Mouse (Mus musculus) MEL (cell line): ENCODE measurements around the gene Cyp2d10. TPM values are rescaled to one million over a fixed set of nuclear protein-coding genes. Genes with fewer than 3 reads are reported as not detected.

Experiments
- DNase-seq: peaks from one replicate; pipeline ENCODE4 v3.0.0; 2011; ENCODE audit warnings: low read depth, low spot score
- H3K27ac ChIP-seq: 2 replicates; pipeline ENCODE4 v1.5.1; 2012; ENCODE audit warnings: low read depth, mild to moderate bottlenecking, control low read depth, low read length, moderate library complexity; ENCODE audit not compliant: control insufficient read depth
- H3K27me3 ChIP-seq, 2 experiments: fragments of 150-350 bp in 1 of 2; sonication (generic) in 1 of 2; 2 replicates each; pipeline ENCODE4 v1.6.1; 2012; ENCODE audit warnings: low read length in 2 of 2, mild to moderate bottlenecking in 2 of 2, improper control_type of control experiment in 1 of 2, moderate library complexity in 1 of 2; ENCODE audit not compliant: insufficient read depth in 2 of 2, control insufficient read depth in 1 of 2
- H3K36me3 ChIP-seq, 2 experiments: 2 replicates each; pipeline ENCODE4 v1.6.1; 2012 to 2014; ENCODE audit warnings: low read length in 2 of 2, improper control_type of control experiment in 1 of 2, inconsistent platforms in 1 of 2, mild to moderate bottlenecking in 1 of 2; ENCODE audit not compliant: insufficient read depth in 2 of 2, control insufficient read depth in 1 of 2
- H3K4me1 ChIP-seq, 2 experiments: fragments of 150-350 bp in 1 of 2; sonication (generic) in 1 of 2; 2 replicates each; pipeline ENCODE4 v1.6.1; 2012; ENCODE audit warnings: low read length in 2 of 2, improper control_type of control experiment in 1 of 2, mild to moderate bottlenecking in 1 of 2; ENCODE audit not compliant: insufficient read depth in 2 of 2, control insufficient read depth in 1 of 2
- H3K4me3 ChIP-seq, 2 experiments: fragments of 150-350 bp in 1 of 2; sonication (generic) in 1 of 2; 2 replicates each; pipeline ENCODE4 v1.5.1; 2012; ENCODE audit warnings: low read depth in 2 of 2, low read length in 2 of 2, mild to moderate bottlenecking in 2 of 2, moderate library complexity in 2 of 2, control low read depth in 1 of 2, improper control_type of control experiment in 1 of 2; ENCODE audit not compliant: control insufficient read depth in 1 of 2, insufficient read depth in 1 of 2
- H3K79me2 ChIP-seq: 2 replicates; pipeline ENCODE4 v1.6.1; 2012; ENCODE audit warnings: mild to moderate bottlenecking, low read length, moderate library complexity; ENCODE audit not compliant: control insufficient read depth, poor library complexity, insufficient read depth
- H3K9ac ChIP-seq: 2 replicates; pipeline ENCODE4 v1.6.1; 2012; ENCODE audit warnings: low read depth, mild to moderate bottlenecking, control low read depth, low read length, moderate library complexity; ENCODE audit not compliant: control insufficient read depth, poor library complexity, severe bottlenecking
- H3K9me3 ChIP-seq: fragments of 150-350 bp; sonication (generic); replicated peaks from 2 replicates; pipeline ENCODE4 v1.6.1; 2012; ENCODE audit warnings: mild to moderate bottlenecking, low read length, improper control_type of control experiment, moderate library complexity; ENCODE audit not compliant: insufficient read depth
- CHD1 ChIP-seq: IDR thresholded peaks from 2 replicates; pipeline ENCODE4 v1.6.1; 2012; ENCODE audit warnings: low read depth, mild to moderate bottlenecking, inconsistent platforms, low read length, improper control_type of control experiment
- CHD2 ChIP-seq: IDR thresholded peaks from 2 replicates; pipeline ENCODE4 v1.6.1; 2011; ENCODE audit warnings: low read length, improper control_type of control experiment
- EP300 ChIP-seq, 2 experiments: IDR thresholded peaks; 2 replicates each; pipeline ENCODE4 v1.6.1; 2011; ENCODE audit warnings: improper control_type of control experiment in 2 of 2, low read length in 2 of 2, low read depth in 1 of 2, mild to moderate bottlenecking in 1 of 2
- GABPA ChIP-seq: IDR thresholded peaks from 2 replicates; pipeline ENCODE4 v1.6.1; 2012; ENCODE audit warnings: low read depth, mild to moderate bottlenecking, inconsistent platforms, low read length, improper control_type of control experiment, moderate library complexity
- KAT2A ChIP-seq: conservative IDR thresholded peaks from 2 replicates; pipeline ENCODE4 v1.6.1; 2012; ENCODE audit warnings: low read depth, low read length, improper control_type of control experiment, inconsistent platforms
- MAFK ChIP-seq: IDR thresholded peaks from 2 replicates; pipeline ENCODE4 v1.6.1; 2011; ENCODE audit warnings: low read depth, mild to moderate bottlenecking, low read length, improper control_type of control experiment, borderline replicate concordance
- MAX ChIP-seq: IDR thresholded peaks from 2 replicates; pipeline ENCODE4 v1.6.1; 2011; ENCODE audit warnings: low read length, improper control_type of control experiment
- MEF2A ChIP-seq: IDR thresholded peaks from 2 replicates; pipeline ENCODE4 v1.6.1; 2014; ENCODE audit warnings: low read depth, mild to moderate bottlenecking, inconsistent platforms, low read length, improper control_type of control experiment; ENCODE audit not compliant: poor library complexity, insufficient replicate concordance, severe bottlenecking; ENCODE audit errors: extremely low read depth
- MXI1 ChIP-seq: IDR thresholded peaks from 2 replicates; pipeline ENCODE4 v1.6.1; 2011; ENCODE audit warnings: mild to moderate bottlenecking, low read depth, low read length, improper control_type of control experiment
- MYC ChIP-seq: IDR thresholded peaks from 2 replicates; pipeline ENCODE4 v1.6.1; 2011; ENCODE audit warnings: low read depth, mild to moderate bottlenecking, low read length, improper control_type of control experiment, moderate library complexity
- NELFE ChIP-seq: IDR thresholded peaks from 2 replicates; pipeline ENCODE4 v1.6.1; 2011; ENCODE audit warnings: low read depth, low read length, improper control_type of control experiment
- POLR2AphosphoS2 ChIP-seq: IDR thresholded peaks from 2 replicates; pipeline ENCODE4 v1.6.1; 2011; ENCODE audit warnings: low read length, improper control_type of control experiment
- POLR2AphosphoS5 ChIP-seq: IDR thresholded peaks from 2 replicates; pipeline ENCODE4 v1.6.1; 2012; ENCODE audit warnings: low read depth, borderline replicate concordance, mild to moderate bottlenecking, inconsistent platforms, low read length, moderate library complexity, mixed read lengths
- RAD21 ChIP-seq: IDR thresholded peaks from 2 replicates; pipeline ENCODE4 v1.6.1; 2011; ENCODE audit warnings: mild to moderate bottlenecking, low read depth, low read length, improper control_type of control experiment
- RCOR1 ChIP-seq: IDR thresholded peaks from 2 replicates; pipeline ENCODE4 v1.6.1; 2012; ENCODE audit warnings: low read depth, mild to moderate bottlenecking, inconsistent platforms, low read length, improper control_type of control experiment
- SIN3A ChIP-seq: IDR thresholded peaks from 2 replicates; pipeline ENCODE4 v1.6.1; 2012; ENCODE audit warnings: low read length, improper control_type of control experiment, inconsistent platforms
- SMC3 ChIP-seq: IDR thresholded peaks from 2 replicates; pipeline ENCODE4 v1.6.1; 2011; ENCODE audit warnings: low read depth, low read length, improper control_type of control experiment
- TAL1 ChIP-seq: IDR thresholded peaks from 2 replicates; pipeline ENCODE4 v1.6.1; 2012; ENCODE audit warnings: mild to moderate bottlenecking, inconsistent platforms, low read length, moderate library complexity, mixed read lengths
- TBP ChIP-seq: IDR thresholded peaks from 2 replicates; pipeline ENCODE4 v1.8.0; 2011; ENCODE audit warnings: low read depth, low read length, improper control_type of control experiment
- TCF12 ChIP-seq: IDR thresholded peaks from 2 replicates; pipeline ENCODE4 v1.6.1; 2014; ENCODE audit warnings: low read depth, mild to moderate bottlenecking, inconsistent platforms, low read length, improper control_type of control experiment, moderate library complexity
- USF2 ChIP-seq, 2 experiments: IDR thresholded peaks; 2 replicates each; pipeline ENCODE4 v1.6.1; 2011 to 2012; ENCODE audit warnings: improper control_type of control experiment in 2 of 2, low read length in 2 of 2, borderline replicate concordance in 1 of 2, inconsistent platforms in 1 of 2, low read depth in 1 of 2, mild to moderate bottlenecking in 1 of 2; ENCODE audit not compliant: insufficient read depth in 1 of 2
- ZC3H11A ChIP-seq: IDR thresholded peaks from 2 replicates; pipeline ENCODE4 v1.6.1; 2012; ENCODE audit warnings: low read depth, mild to moderate bottlenecking, inconsistent platforms, low read length, improper control_type of control experiment
- ZKSCAN1 ChIP-seq: IDR thresholded peaks from 2 replicates; pipeline ENCODE4 v1.6.1; 2012; ENCODE audit warnings: low read depth, mild to moderate bottlenecking, inconsistent platforms, low read length, improper control_type of control experiment, moderate library complexity
- ZMIZ1 ChIP-seq: IDR thresholded peaks from 2 replicates; pipeline ENCODE4 v1.6.1; 2012; ENCODE audit warnings: low read depth, mild to moderate bottlenecking, inconsistent platforms, low read length, improper control_type of control experiment, moderate library complexity
- polyA plus RNA-seq, 2 experiments: library from polyadenylated mRNA; stranded (reverse) in 1 of 2; unstranded in 1 of 2; fragments of >175 nt in 1 of 2; fragments of >200 nt in 1 of 2; gene quantifications; 2 replicates each; pipeline versions ENCODE4 v1.2.1 to v1.2.4; 2012; ENCODE audit warnings: low replicate concordance in 2 of 2, low read depth in 1 of 2; ENCODE audit not compliant: insufficient read length in 2 of 2, insufficient read depth in 1 of 2, missing spikeins in 1 of 2
- total RNA-seq: library from RNA; depleted of rRNA; stranded (reverse); fragments of 300-350 nt; gene quantifications from 2 replicates; pipeline ENCODE4 v1.2.3, GENCODE M21; 2012

Cyp2d10 gene
- total and polyA plus RNA-seq, 3 experiments, result not detected

DNA sequence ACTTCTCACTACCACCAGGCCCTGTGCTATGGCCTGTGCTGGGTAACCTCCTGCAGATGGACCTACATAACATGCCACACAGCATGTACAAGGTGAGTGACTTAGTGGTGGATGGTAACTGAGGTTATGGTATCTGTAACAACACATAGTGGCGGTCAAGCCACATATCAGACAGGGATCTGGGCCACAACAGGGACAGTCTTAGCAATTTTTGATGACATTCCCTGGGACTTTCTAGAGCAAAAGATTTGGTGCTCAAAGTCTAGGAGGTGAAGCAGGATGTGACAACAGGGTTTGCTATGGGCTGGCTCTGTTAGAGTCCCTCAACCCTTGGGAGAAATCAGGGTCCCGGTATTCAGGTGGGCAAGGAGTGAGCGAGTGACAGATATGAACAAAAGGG is 26.6 kb upstream of the Cyp2d10 start:
- Histone ChIP-seq H3K79me2 (no peaks in the 10 kb centered on the region), H3K27me3 (peaks cover 0 to 3% of the 10 kb centered on the region in 2 experiments; a peak in 1 of 4 replicates), H3K9ac (no peak overlapping the region), H3K4me1 (no peaks in the 10 kb centered on the region), H3K36me3 (no peaks in the 10 kb centered on the region), H3K27ac (no peak overlapping the region), H3K9me3 (no peaks in the 10 kb centered on the region), H3K4me3 (no peak overlapping the region)
- no peak for TF ChIP-seq CHD2
- no peak for TF ChIP-seq MAX
- no peak for TF ChIP-seq ZKSCAN1
- no peak for TF ChIP-seq USF2 (IDR thresholded peaks at IDR 0.05; ENCODE audit: borderline replicate concordance in 1 of 2, insufficient read depth in 1 of 2, low read depth in 1 of 2, low read length in 2 of 2)
- no peak for TF ChIP-seq SIN3A
- no peak for TF ChIP-seq ZC3H11A
- no peak for TF ChIP-seq POLR2AphosphoS2
- no peak for TF ChIP-seq POLR2AphosphoS5
- no peak for TF ChIP-seq SMC3
- TF ChIP-seq KAT2A, result no peak
- TF ChIP-seq EP300 (IDR thresholded peaks at IDR 0.05; ENCODE audit: low read depth in 1 of 2, low read length in 2 of 2), result no peak
- TF ChIP-seq MYC, result no peak
- no peak for TF ChIP-seq RCOR1
- no peak for DNase-seq

GRCm38 (mm10) chr15:82433137-82433536 is 26.1 kb upstream of the Cyp2d10 start, which contains the start of gene Cyp2d9:
Gene Cyp2d9 (plus strand): TSS chr15:82433437.
- Histone ChIP-seq H3K4me1 (no peaks in the 10 kb centered on the region), H3K36me3 (no peaks in the 10 kb centered on the region), H3K79me2 (no peaks in the 10 kb centered on the region), H3K27ac (no peak within 1 kb of the TSS), H3K4me3 (no peak within 1 kb of the TSS), H3K27me3 (peaks cover 0 to 3% of the 10 kb centered on the region in 2 experiments; a peak in 1 of 4 replicates), H3K9me3 (no peaks in the 10 kb centered on the region), H3K9ac (no peak within 1 kb of the TSS)
- no peak for TF ChIP-seq MAFK
- no peak for TF ChIP-seq NELFE
- TF ChIP-seq RAD21, result no peak
- TF ChIP-seq SIN3A, result no peak
- no peak for TF ChIP-seq TAL1
- TF ChIP-seq GABPA, result no peak
- TF ChIP-seq TCF12, result no peak
- no peak for TF ChIP-seq TBP
- no peak for TF ChIP-seq MEF2A
- TF ChIP-seq ZMIZ1, result no peak
- no peak for TF ChIP-seq CHD1
- TF ChIP-seq MXI1, result no peak
- no peak for DNase-seq
